Mouse (Mus musculus) embryonic facial prominence, embryonic 10.5 days (tissue): ENCODE data around the gene Lkaaear1. TPM values are rescaled to one million over a fixed set of nuclear protein-coding genes. Genes with fewer than 3 reads are reported as not detected.

Source experiments
- polyA plus RNA-seq: library from polyadenylated mRNA; unstranded; fragments of >200 nt; fragmentation: Nextera tagmentation; extraction: Ambion mirVana; gene quantifications from 2 replicates; pipeline ENCODE4 v1.2.1, GENCODE M21; 2016

The Lkaaear1 gene
- polyA plus RNA-seq, 1 experiment from 2014 or later: not detected

Other genes with a start within 250 kb of the Lkaaear1 start
- gene Zbtb46, start 239.0 kb downstream of the Lkaaear1 start, polyA plus RNA-seq: 16.4 and 20.1 TPM in 2 replicates
- 0.11 and 0.16 TPM in 2 replicates for gene Abhd16b, start 205.2 kb downstream of the Lkaaear1 start, polyA plus RNA-seq
- 173 and 174 TPM in 2 replicates for gene Tpd52l2, start 201.3 kb downstream of the Lkaaear1 start, polyA plus RNA-seq
- gene Dnajc5, start 178.0 kb downstream of the Lkaaear1 start, polyA plus RNA-seq: 93.3 and 93.4 TPM in 2 replicates
- gene Uckl1, start 113.5 kb downstream of the Lkaaear1 start, polyA plus RNA-seq: 41.1 and 41.3 TPM in 2 replicates
- gene Prpf6, start 106.6 kb downstream of the Lkaaear1 start, polyA plus RNA-seq: 77.2 and 82.6 TPM in 2 replicates
- 56.0 and 59.1 TPM in 2 replicates for gene Zfp512b, start 105.6 kb downstream of the Lkaaear1 start, polyA plus RNA-seq
- 24.9 and 25.5 TPM in 2 replicates for gene Samd10, start 99.2 kb downstream of the Lkaaear1 start, polyA plus RNA-seq
- 0.28 TPM in 1 of 2 replicates, not detected in the other for gene Gm29797, start 41.4 kb downstream of the Lkaaear1 start, polyA plus RNA-seq
- gene Sox18, start 26.8 kb downstream of the Lkaaear1 start, polyA plus RNA-seq: 21.8 and 25.2 TPM in 2 replicates
- 18.3 and 18.8 TPM in 2 replicates for gene Tcea2, start 18.1 kb downstream of the Lkaaear1 start, polyA plus RNA-seq
- 85.2 and 89.9 TPM in 2 replicates for gene Rgs19, start 4.5 kb downstream of the Lkaaear1 start, polyA plus RNA-seq
- gene Oprl1, start 16.6 kb upstream of the Lkaaear1 start, polyA plus RNA-seq: 2.6 and 3.1 TPM in 2 replicates
- gene Myt1, start 64.9 kb upstream of the Lkaaear1 start, polyA plus RNA-seq: 7.4 and 7.5 TPM in 2 replicates
- 26.1 and 30.8 TPM in 2 replicates for gene Pcmtd2, start 139.4 kb upstream of the Lkaaear1 start, polyA plus RNA-seq
- 105 and 106 TPM in 2 replicates for gene Polr3k, start 165.9 kb upstream of the Lkaaear1 start, polyA plus RNA-seq